Comparison of ENCODE assay signal across 7 mouse cellular contexts in genomic region chr4:117886644-117887043, GRCm38 (mm10). TPM values are rescaled to one million over a fixed set of nuclear protein-coding genes. Genes with fewer than 3 reads are reported as not detected.
DNase-seq lines count a peak whose midpoint lies in the region; ATAC-seq and TF ChIP-seq lines count a peak whose summit lies in the region.

No protein-coding gene starts in this region.

- no peak for TF ChIP-seq EP300 in ES-Bruce4 (IDR thresholded peaks at IDR 0.05; ENCODE audit: insufficient read depth, low read depth, low read length)

- H3K9ac ChIP-seq in ES-Bruce4 (ENCODE audit: low read depth, poor library complexity, severe bottlenecking): peak overlapping the region; percentile 77
- peak overlapping the region; percentile 98 for H3K9ac ChIP-seq in forebrain, embryonic 15.5 days (replicated peaks)

- H3K4me2 ChIP-seq in forebrain, embryonic 15.5 days (replicated peaks): peak overlapping the region; percentile 91

- peak; percentile 62 for DNase-seq in 416B (ENCODE audit: low read depth)
- peak; percentile 36 to 54 for DNase-seq in kidney, postnatal 36 days
- no peak for DNase-seq in midbrain, embryonic 10.5 days (ENCODE audit: low spot score)
- no peak for DNase-seq in right cerebral cortex, postnatal 36 days (ENCODE audit: low spot score in 2 of 2)
- no peak for DNase-seq in thymus, postnatal 10 days (ENCODE audit: low spot score in 2 of 2)

- TF ChIP-seq CTCF in ES-Bruce4 (IDR thresholded peaks at IDR 0.05; ENCODE audit: low read depth, low read length): no peak

- WGBS in forebrain, embryonic 15.5 days: 2% methylated on average over 24 of the region's 24 CpGs
- WGBS in midbrain, embryonic 10.5 days: 4% methylated on average over 24 of the region's 24 CpGs

- H3K27me3 ChIP-seq in ES-Bruce4 (ENCODE audit: control insufficient read depth, insufficient read depth, low read length, poor library complexity, severe bottlenecking): no peaks in the 10 kb centered on the region
- H3K27me3 ChIP-seq in forebrain, embryonic 15.5 days: no peaks in the 10 kb centered on the region
- 0 out of 2 replicates have a peak, but pooled peaks cover 8% of the 10 kb centered on the region for H3K27me3 ChIP-seq in midbrain, embryonic 10.5 days (ENCODE audit: low read depth, poor library complexity, severe bottlenecking)

- H3K9me3 ChIP-seq in ES-Bruce4 (replicated peaks; ENCODE audit: control insufficient read depth, insufficient read depth, low read length, poor library complexity, severe bottlenecking): no peaks in the 10 kb centered on the region
- no peaks in the 10 kb centered on the region for H3K9me3 ChIP-seq in forebrain, embryonic 15.5 days
- no peaks in the 10 kb centered on the region for H3K9me3 ChIP-seq in midbrain, embryonic 10.5 days (replicated peaks)

- peak overlapping the region; percentile 74 for H3K4me3 ChIP-seq in ES-Bruce4 (ENCODE audit: low read depth, low read length)
- H3K4me3 ChIP-seq in forebrain, embryonic 15.5 days: peak overlapping the region; percentile 97
- H3K4me3 ChIP-seq in midbrain, embryonic 10.5 days: peak overlapping the region; percentile 95

- no peak overlapping the region for H3K27ac ChIP-seq in ES-Bruce4 (ENCODE audit: insufficient read depth, low read length)
- peak overlapping the region; percentile 65; the same call in 1 of the 2 replicates for H3K27ac ChIP-seq in forebrain, embryonic 15.5 days (replicated peaks)
- H3K27ac ChIP-seq in midbrain, embryonic 10.5 days (replicated peaks): peak overlapping the region; percentile 86

- TF ChIP-seq POLR2A in ES-Bruce4 (IDR thresholded peaks at IDR 0.05; ENCODE audit: insufficient read depth, low read length): no peak

- peaks cover 2% of the 10 kb centered on the region for H3K4me1 ChIP-seq in ES-Bruce4 (ENCODE audit: control insufficient read depth, insufficient read depth, low read length)
- H3K4me1 ChIP-seq in forebrain, embryonic 15.5 days: peaks cover 53% of the 10 kb centered on the region
- H3K4me1 ChIP-seq in midbrain, embryonic 10.5 days: peaks cover 63% of the 10 kb centered on the region

- no peak for ATAC-seq in forebrain, embryonic 15.5 days (replicated peaks)

- H3K36me3 ChIP-seq in ES-Bruce4 (ENCODE audit: control insufficient read depth, insufficient read depth, low read length, poor library complexity, severe bottlenecking): peaks cover 23% of the 10 kb centered on the region
- H3K36me3 ChIP-seq in forebrain, embryonic 15.5 days: peaks cover 26% of the 10 kb centered on the region
- H3K36me3 ChIP-seq in midbrain, embryonic 10.5 days: peaks cover 40% of the 10 kb centered on the region

RNA-seq across cellular contexts. Expression of gene Atp6v0b, which starts 0.5 kb away (rescaled TPM):
- polyA plus RNA-seq in ES-Bruce4 (2011; ENCODE audit: insufficient read depth, insufficient read length, low read depth, missing spikeins): 102 and 115 TPM in 2 replicates
- polyA plus RNA-seq in forebrain, embryonic 15.5 days (2015; fragmentation: Nextera tagmentation; extraction: Ambion mirVana): 460 and 461 TPM in 2 replicates
- 193 and 213 TPM in 2 replicates for polyA plus RNA-seq in midbrain, embryonic 10.5 days (2016; fragmentation: Nextera tagmentation; extraction: Ambion mirVana)

RNA-seq across cellular contexts. Expression of gene B4galt2, which starts 3.4 kb away (rescaled TPM):
- polyA plus RNA-seq in ES-Bruce4 (2011; ENCODE audit: insufficient read depth, insufficient read length, low read depth, missing spikeins): 15.3 and 18.2 TPM in 2 replicates
- 45.2 and 52.6 TPM in 2 replicates for polyA plus RNA-seq in forebrain, embryonic 15.5 days (2015; fragmentation: Nextera tagmentation; extraction: Ambion mirVana)
- 24.8 and 27.9 TPM in 2 replicates for polyA plus RNA-seq in midbrain, embryonic 10.5 days (2016; fragmentation: Nextera tagmentation; extraction: Ambion mirVana)

RNA-seq across cellular contexts. Expression of gene Dph2, which starts 5.2 kb away (rescaled TPM):
- 7.4 and 8.0 TPM in 2 replicates for polyA plus RNA-seq in ES-Bruce4 (2011; ENCODE audit: insufficient read depth, insufficient read length, low read depth, missing spikeins)
- 26.8 and 29.4 TPM in 2 replicates for polyA plus RNA-seq in forebrain, embryonic 15.5 days (2015; fragmentation: Nextera tagmentation; extraction: Ambion mirVana)
- polyA plus RNA-seq in midbrain, embryonic 10.5 days (2016; fragmentation: Nextera tagmentation; extraction: Ambion mirVana): 27.9 and 30.9 TPM in 2 replicates

RNA-seq across cellular contexts. Expression of gene Ccdc24, which starts 14.3 kb away (rescaled TPM):
- polyA plus RNA-seq in ES-Bruce4 (2011; ENCODE audit: insufficient read depth, insufficient read length, low read depth, missing spikeins): 1.7 and 3.8 TPM in 2 replicates
- polyA plus RNA-seq in forebrain, embryonic 15.5 days (2015; fragmentation: Nextera tagmentation; extraction: Ambion mirVana): 1.1 and 1.7 TPM in 2 replicates
- polyA plus RNA-seq in midbrain, embryonic 10.5 days (2016; fragmentation: Nextera tagmentation; extraction: Ambion mirVana): 1.1 and 2.2 TPM in 2 replicates

RNA-seq across cellular contexts. Expression of gene Ipo13, which starts 28.2 kb away (rescaled TPM):
- 24.7 and 25.1 TPM in 2 replicates for polyA plus RNA-seq in ES-Bruce4 (2011; ENCODE audit: insufficient read depth, insufficient read length, low read depth, missing spikeins)
- polyA plus RNA-seq in forebrain, embryonic 15.5 days (2015; fragmentation: Nextera tagmentation; extraction: Ambion mirVana): 69.3 and 75.5 TPM in 2 replicates
- polyA plus RNA-seq in midbrain, embryonic 10.5 days (2016; fragmentation: Nextera tagmentation; extraction: Ambion mirVana): 66.5 and 80.5 TPM in 2 replicates

Comparison
In these comparisons a context has a peak if more than half of its experiments do, and no peak if none do; other contexts are left out.
1. DNase-seq: peak in 416B (single experiment) and kidney, postnatal 36 days (2 of 2); none in midbrain, embryonic 10.5 days (single experiment), right cerebral cortex, postnatal 36 days (0 of 2) and thymus, postnatal 10 days (0 of 2).
2. Peak in every context shown above with its lines, with median percentiles within 50 percentile points of each other: H3K4me3 ChIP-seq.